Mouse (Mus musculus) kidney, adult 10 weeks (tissue): ENCODE measurements around the gene Hist1h3e. TPM values are rescaled to one million over a fixed set of nuclear protein-coding genes. Genes with fewer than 3 reads are reported as not detected.

Source experiments
- polyA plus RNA-seq: library from polyadenylated mRNA; stranded (reverse); fragments of 350-450 nt; fragmentation: Illumina TruSeq; extraction: RNeasy Lipid Tissue Mini Kit (QIAGEN cat#74804); gene quantifications from one replicate; pipeline ENCODE4 v1.2.3, GENCODE M21; 2014; ENCODE audit warnings: low read depth, low replicate concordance

Hist1h3e gene
- polyA plus RNA-seq: not detected

GRCm38 (mm10) chr13:23561883-23562659 is at the start of gene Hist1h3e:
TSS of gene Hist1h3e (minus strand) at chr13:23562369.

GRCm38 (mm10) chr13:23581408-23582218 is 19.4 kb upstream of the Hist1h3e start, which contains the start of gene Hist1h4d:
TSS of gene Hist1h4d (plus strand) at chr13:23581598.

GRCm38 (mm10) chr13:23575271-23575851 is 13.2 kb upstream of the Hist1h3e start, which contains the start of gene Hist1h3d:
TSS of gene Hist1h3d (plus strand) at chr13:23575763.

GRCm38 (mm10) chr13:23573898-23574524 is 11.8 kb upstream of the Hist1h3e start, which contains the start of the genes Hist1h2bf and Hist1h2ad:
TSS of gene Hist1h2bf (minus strand) at chr13:23574196.
TSS of gene Hist1h2ad (plus strand) at chr13:23574381.

GRCm38 (mm10) chr13:23571022-23571503 is 8.9 kb upstream of the Hist1h3e start, which contains the start of the genes Hist1h2ae and Hist1h2bg:
TSS of gene Hist1h2ae (minus strand) at chr13:23571220.
TSS of gene Hist1h2bg (plus strand) at chr13:23571396.

GRCm38 (mm10) chr13:23552962-23553361 is 9.2 kb downstream of the Hist1h3e start, which contains the start of gene Hist1h1d:
TSS of gene Hist1h1d (plus strand) at chr13:23553262.

GRCm38 (mm10) chr13:23551146-23551834 is 10.9 kb downstream of the Hist1h3e start, which contains the start of gene Hist1h4f:
TSS of gene Hist1h4f (minus strand) at chr13:23551648.

GRCm38 (mm10) chr13:23543965-23544786 is 18.0 kb downstream of the Hist1h3e start, which contains the start of gene Hist1h3f:
TSS of gene Hist1h3f (plus strand) at chr13:23544052.

GRCm38 (mm10) chr13:23542999-23543607 is 19.1 kb downstream of the Hist1h3e start, which contains the start of gene Hist1h2bh:
TSS of gene Hist1h2bh (minus strand) at chr13:23543392.

GRCm38 (mm10) chr13:23535137-23536075 is 26.8 kb downstream of the Hist1h3e start, which contains the start of gene Hist1h3g:
TSS of gene Hist1h3g (plus strand) at chr13:23535422.

GRCm38 (mm10) chr13:23533560-23534367 is 28.4 kb downstream of the Hist1h3e start, which contains the start of gene Hist1h2af:
TSS of gene Hist1h2af (plus strand) at chr13:23533906.

GRCm38 (mm10) chr13:23530901-23531875 is 31.0 kb downstream of the Hist1h3e start, which contains the start of gene Hist1h4h:
TSS of gene Hist1h4h (plus strand) at chr13:23531050.

